Mouse (Mus musculus) testis, postnatal 14 days (tissue): ENCODE results near the gene Mblac2.
"Not testable (repeated sequence)": the region's sequence is repeated elsewhere in the genome, so short reads cannot be mapped to it uniquely, and the experiment has no call there.

Experiments used
- DNase-seq: peaks from one replicate; pipeline ENCODE4 v3.0.0; 2021; ENCODE audit warnings: low spot score

Gene Mblac2

GRCm38 (mm10) chr13:81710775-81711545 lies at the start of gene Mblac2, which contains the start of gene Polr3g:
Gene Mblac2 (plus strand): TSS chr13:81711341.
Gene Polr3g (minus strand): TSS chr13:81711013.
- DNase-seq = peak; percentile 94

DNA sequence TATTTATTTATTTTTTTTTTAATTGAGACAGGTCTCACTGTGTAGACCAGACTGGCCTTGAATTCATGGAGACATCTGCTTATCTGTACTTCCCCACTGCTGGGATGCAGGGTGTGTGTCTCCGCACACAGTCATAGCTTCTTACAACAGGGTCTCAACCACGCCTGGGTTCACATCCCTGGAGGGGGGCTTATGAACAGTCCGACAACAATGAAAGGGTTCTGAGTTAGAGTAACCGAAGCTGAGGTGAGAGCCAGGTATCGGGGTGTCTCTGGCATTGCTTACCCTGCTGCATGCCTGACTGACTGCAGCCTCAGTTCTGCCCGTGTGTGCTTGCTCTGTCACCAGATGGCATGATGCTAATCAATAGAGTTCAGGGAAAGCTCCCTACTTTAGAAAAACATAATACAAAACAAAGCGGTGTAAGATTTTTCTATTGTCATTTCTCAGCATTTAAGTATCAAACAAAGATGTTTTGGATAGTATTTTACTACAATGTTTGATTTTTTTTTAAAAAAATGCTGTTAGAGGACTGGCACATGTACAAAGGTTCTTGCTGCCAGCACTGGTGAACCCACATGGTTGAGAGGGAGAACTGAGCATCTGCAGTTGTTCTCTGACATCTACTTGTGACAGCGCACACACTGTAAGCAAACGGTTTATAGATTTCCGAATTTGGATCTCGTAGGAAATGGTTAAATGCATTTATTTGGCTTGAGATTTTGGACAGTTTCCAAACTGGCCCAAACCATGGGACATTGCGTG lies 47.4 kb upstream of the Mblac2 start:
- no peak for DNase-seq

DNA sequence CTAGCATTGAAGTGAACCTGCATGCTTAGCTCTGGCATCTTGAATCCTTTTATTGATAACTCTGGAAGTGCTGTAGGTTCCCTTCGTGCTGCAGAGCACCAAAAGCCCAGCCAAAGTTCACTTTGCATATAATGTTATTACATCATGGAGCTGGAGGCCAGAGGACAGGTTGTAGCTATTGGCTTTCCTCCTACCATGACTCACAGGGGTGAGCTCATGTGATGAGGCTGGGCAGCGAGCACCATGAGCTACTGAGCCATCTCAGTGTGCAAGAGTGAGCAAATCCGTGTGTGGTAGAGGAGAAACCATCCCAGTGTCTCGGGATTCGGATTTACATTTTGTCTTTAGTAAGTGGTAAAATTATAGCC lies 46.8 kb upstream of the Mblac2 start:
- no peak for DNase-seq

DNA sequence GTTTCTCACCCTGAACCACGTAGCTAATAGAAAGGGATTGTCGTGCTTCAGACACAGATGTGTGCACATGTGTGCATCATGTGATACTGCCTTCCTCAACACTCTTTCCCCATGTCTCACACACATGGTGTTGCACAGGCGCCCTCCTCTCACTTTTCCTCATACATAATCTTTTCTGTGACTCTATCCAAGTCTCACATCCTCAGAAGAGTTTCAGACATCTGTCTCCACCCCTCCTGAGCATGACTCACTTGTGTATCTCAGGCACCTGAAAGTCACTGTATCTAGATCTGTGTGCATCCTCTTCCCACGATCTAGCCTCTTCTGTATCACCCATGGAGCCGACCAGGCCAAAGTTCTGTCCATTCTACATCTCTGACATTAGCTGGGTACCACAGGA lies 43.4 kb upstream of the Mblac2 start:
- DNase-seq = no peak

GRCm38 (mm10) chr13:81675333-81675732 lies 35.8 kb upstream of the Mblac2 start:
- no peak for DNase-seq

DNA sequence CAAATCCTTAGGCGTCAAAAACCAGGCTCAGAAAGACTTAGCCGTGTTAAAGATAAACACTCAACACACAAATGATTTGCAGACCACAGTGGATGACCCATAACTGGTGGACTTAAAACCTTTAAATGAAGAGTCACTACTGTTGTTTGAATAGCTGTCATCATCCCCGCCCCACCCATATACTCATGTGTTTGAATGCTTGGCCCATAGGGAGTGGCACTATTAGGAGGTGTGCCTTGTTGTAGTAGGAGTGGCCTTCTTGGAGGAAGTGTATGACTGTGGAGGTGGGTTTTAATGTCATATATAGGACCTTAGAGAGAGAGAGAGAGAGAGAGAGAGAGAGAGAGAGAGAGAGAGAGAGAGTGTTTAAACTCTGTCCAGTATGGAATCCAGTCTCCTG lies 28.0 kb upstream of the Mblac2 start:
- DNase-seq = no peak

DNA sequence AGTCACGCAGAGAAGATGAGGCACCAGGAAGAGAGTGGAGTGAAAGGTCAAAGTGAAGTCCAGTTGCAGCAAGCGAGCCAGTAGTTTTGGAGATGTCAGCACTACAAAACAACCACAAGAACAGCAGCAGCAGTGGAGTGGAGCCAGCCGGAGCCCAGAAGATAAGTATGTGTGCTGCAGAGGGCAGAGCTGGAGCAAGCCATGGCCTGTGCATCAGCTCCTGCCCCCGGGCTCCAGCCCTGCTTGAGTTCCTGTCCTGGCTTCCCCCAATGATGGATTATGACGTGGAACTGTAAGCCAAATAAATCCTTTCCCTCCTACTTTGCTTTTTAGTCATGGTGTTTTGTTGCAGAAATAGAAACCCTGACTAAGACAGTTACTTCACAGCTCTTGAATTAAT lies 26.9 kb upstream of the Mblac2 start:
- DNase-seq = no peak

DNA sequence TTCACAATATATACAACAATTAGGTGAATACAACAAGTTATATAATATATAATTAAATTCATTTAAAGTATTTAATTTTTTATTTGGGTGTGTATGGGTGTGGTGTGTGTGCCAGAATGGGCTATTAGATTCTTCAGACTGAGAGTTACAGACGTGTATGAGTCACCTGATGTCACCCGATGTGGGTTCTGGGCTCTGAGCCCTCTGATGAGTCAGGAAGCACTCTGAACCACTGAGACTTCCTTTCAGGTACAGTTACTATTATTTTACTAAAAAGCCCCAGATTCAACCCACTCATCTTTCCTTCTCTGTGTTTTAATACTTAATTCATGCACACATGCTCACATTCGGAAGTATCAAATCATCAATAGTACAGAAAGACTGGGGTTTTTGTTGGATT lies 26.3 kb upstream of the Mblac2 start:
- no peak for DNase-seq

- no peak for DNase-seq
Observed at GRCm38 (mm10) chr13:81689587-81689986, 21.6 kb upstream of the Mblac2 start.

DNA sequence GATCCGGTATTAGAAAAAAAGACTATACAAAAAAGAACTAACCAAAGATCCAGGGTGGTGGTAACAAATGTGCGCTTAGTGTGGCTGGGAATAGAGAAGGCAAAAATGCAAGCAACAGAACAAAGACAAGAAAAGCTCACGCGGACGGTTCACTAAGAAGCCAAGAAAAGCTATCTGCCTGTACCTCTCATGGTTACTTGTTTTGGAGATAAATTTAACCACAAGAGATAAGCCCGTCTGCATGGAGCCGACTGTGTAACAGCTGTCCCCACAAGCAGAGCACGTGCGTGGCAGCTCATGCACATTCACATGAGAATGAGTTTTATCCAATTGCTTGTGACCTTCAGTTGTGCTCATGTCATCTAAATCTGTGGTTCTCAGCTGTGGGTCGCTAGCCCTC lies 20.7 kb upstream of the Mblac2 start:
- DNase-seq = peak; percentile 67

DNA sequence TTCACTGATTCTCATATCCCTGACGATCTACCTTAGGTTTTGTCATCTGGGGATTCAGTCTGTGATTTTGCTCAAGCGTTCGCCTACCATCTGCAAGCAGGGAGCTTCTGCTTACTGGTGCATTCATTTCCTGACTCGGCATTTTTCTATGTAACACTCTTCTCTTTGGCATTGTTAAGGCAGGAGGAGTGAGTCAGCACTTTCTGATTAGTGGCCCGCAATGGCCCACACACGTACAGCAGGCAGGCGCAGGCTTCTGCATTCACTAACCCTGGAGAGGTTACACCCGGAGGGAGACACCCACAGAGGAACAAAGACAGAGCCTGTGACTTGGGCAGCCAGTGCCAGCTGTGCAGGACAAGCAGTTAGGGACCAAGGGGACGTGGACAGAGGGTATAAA lies 19.5 kb upstream of the Mblac2 start:
- peak; percentile 17 for DNase-seq

GRCm38 (mm10) chr13:81694446-81694845 lies 16.7 kb upstream of the Mblac2 start:
- peak; percentile 51 for DNase-seq

- no peak for DNase-seq
Observed at GRCm38 (mm10) chr13:81703148-81703547, 8.0 kb upstream of the Mblac2 start.

- no peak for DNase-seq
Observed at GRCm38 (mm10) chr13:81703621-81704020, 7.5 kb upstream of the Mblac2 start.

- DNase-seq = no peak
Observed at GRCm38 (mm10) chr13:81706311-81706710, 4.8 kb upstream of the Mblac2 start.

GRCm38 (mm10) chr13:81709805-81710204 lies 1.3 kb upstream of the Mblac2 start:
- no peak for DNase-seq

- DNase-seq = no peak
Observed at GRCm38 (mm10) chr13:81710266-81710665, 875 bp upstream of the Mblac2 start.

DNA sequence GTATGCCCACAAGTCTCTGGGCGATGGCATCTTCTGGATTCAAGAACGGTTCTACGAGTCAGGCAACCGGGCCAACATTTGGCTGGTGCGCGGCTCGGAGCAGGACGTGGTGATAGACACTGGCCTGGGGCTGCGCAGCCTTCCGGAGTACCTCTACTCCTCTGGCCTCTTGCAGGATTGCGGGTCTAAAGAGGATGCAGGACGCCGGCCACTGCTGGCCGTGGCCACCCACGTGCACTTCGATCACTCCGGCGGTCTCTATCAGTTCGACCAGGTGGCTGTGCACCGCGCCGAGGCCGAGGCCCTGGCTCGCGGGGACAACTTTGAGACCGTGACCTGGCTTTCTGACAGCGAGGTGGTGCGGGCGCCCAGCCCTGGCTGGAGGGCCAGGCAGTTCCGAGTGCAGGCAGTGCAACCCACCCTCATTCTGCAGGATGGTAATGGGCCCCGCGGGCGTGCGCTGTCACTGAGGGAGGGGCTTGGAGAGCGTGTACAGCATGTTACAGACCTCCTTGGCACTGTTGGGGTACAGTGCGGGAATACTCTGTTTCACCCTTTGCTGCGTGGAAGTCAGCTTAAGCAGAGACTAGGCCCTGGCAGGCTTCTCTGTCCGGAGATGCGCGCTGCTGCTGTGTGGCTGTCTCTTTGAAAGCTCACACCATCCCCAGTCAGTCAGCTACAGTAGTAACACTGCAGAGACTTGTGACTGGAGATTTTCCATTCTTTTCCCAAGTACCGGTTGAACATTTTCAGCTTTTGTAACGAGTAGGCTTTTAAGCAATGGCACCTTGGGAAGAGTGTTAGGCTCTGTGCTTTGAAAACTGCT lies 618 bp downstream of the Mblac2 start:
- peak; percentile 41 for DNase-seq

GRCm38 (mm10) chr13:81713896-81714295 lies 2.8 kb downstream of the Mblac2 start:
- DNase-seq = no peak

- not testable (repeated sequence) for DNase-seq
Observed at GRCm38 (mm10) chr13:81728141-81728540, 17.0 kb downstream of the Mblac2 start.

DNA sequence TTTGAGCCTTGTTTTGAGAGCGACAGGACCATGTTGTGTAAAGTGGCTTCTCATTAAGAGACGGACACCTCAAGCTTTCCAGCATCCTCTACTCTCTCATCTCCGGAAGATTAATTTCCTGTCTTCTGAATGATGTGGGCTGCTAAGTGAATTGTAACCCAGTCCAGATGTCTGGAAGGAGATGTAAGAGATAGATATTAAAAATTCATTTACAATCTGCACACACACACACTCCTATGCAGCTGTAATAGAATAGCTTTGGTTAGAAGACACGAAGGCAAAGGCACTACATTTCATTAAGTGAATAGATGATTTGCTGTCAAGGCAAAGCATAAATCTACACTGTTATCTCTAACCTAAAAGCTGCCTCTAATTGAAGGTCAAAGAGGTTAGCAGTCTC lies 18.0 kb downstream of the Mblac2 start:
- DNase-seq = no peak

DNA sequence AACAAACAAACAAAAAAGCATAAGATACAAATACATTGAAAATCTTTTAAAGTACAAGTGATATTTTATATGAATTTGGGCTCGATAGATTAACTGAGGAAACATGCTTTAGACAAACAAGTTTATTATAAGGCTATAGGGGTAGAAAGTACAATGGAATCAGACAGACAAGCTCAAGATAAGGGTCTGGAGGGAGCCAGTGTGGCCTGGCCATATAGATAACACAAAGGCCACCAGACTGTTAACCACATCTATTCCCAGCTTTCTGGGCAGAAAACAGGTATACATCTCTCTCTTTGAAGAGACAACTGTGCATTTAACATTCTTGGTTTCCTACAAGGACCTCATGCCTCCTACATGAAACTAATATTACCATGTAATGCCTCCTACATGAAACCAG lies 19.2 kb downstream of the Mblac2 start:
- no peak for DNase-seq

DNA sequence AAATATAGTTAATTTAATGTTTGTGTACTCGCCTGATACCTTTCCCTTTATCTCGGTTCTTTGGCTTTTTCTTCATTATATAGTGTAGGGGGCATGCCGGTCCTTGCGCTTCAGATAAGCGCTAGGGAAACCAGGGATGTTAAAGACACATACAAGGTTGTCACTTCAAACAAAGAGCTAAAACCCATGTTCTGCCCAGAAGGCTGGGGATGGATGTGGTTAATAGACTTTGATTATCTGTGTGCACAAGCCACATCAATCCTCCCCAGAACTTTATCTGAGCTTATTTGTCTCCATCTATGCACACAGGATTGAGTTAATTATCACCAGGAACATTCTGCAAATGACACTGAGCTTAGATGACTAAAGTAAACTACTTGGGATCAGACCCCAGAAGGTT lies 25.5 kb downstream of the Mblac2 start:
- no peak for DNase-seq
